Mouse (Mus musculus): ENCODE measurements around the gene Ajuba.

The Ajuba gene

DNA sequence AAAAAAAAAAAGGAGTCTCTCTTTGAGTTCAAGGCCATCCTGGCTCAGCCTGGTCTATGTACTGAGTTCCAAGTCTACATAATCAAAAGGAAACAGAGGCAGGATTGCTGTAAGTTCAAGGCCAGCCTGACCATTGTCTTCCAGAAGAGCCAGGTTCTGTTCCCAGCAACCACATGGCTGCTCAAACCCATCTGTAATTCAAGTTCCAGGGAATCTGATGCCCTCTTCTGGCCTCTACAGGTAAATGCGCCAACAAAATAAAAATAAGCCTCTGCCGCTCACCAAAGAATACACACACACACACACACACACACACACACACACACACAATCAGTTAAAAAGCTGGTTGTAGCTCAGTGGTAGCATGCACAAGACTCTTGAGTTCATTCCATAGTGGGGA is 38.8 kb downstream of the Ajuba start:
- no peak for DNase-seq

DNA sequence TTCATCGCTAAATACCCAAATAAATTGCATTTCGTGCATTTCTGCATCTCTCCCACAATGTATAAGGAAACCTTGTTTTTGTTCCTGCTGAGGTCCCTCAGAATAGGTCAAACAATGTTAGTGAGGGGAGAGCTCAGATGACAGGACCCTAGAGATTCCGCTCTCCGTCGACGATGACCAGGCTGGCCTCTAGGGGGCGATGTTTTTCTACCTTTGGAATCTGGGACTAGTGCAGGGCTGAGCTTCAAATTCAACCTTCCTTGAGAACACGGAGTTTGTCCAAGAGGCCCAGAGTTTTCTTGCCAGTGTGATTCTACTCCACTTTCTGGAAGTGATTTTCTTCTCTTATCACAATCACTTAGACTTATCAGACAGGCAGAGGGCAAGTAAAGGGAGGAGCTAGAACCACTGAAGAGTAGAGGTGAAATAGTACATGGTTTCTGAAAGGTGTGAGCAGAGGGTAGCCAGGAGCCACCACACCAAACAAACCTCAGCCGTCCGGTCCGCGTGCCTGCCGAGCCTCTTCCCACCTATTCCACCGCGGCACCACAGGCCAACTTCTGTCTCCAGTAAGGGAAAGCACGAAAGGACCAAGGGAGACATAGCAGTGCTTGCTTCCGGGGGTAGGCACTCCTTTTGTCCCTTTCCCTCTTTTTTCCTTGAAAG is 48.8 kb downstream of the Ajuba start:
- DNase-seq, result peak; percentile 75 to 82

DNA sequence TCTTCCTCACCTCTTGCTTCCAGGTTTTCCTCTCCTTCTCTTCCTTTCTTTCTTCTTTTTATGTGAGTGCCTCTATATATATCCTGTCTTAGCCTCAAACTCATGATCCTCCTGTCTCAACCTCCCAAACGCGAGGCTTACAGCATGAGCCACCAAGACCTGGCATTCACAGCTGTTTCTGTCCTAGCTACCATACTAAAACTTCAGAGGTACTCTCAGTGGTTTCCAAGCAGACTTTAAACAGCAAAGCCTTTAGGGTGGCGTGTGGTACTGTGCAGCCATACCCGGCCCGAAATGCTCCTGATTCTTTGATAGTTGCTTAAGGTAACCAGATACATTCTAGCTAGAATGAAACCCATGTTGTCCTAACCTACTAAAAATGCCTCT is 49.4 kb downstream of the Ajuba start:
- DNase-seq, result no peak

DNA sequence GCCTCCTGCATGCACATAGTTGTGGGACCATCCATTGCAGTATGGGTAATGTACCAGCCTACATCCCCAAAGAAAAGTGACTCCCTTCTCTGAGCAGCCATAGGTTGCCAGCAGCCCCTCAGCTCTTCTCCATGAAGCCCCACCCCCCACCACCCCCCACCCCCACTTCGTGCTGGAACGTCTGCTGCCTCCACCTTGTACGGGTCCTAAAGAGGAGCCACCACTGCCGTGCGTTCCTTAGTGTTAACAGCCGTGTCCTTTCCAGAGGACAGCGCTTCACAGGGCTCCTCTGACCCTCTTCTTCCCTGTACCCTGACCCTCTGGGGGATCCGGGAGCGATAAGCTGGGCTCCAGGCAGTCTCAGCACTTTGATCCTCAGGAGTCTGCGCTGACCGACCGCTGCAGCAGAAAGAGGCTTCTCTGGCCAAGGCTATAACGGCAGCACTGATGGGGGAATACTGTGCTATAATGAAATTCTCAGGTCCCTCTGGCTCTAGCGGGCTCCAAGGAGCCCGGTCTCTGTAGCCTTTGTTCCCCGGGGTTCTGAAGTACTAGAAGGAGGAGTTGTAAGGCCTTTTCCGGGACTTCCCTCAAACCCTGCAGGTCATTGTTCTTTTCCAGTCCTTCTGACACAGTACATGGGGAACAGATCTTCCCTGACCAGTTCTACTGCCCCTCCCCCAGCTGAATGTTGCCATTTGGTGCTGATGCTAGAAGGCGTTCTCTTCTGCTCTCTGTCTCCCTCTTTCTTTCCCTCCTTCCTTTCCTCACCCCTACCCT is 49.9 kb downstream of the Ajuba start:
- peak in 1 of 2 experiments; percentile 21 for DNase-seq

DNA sequence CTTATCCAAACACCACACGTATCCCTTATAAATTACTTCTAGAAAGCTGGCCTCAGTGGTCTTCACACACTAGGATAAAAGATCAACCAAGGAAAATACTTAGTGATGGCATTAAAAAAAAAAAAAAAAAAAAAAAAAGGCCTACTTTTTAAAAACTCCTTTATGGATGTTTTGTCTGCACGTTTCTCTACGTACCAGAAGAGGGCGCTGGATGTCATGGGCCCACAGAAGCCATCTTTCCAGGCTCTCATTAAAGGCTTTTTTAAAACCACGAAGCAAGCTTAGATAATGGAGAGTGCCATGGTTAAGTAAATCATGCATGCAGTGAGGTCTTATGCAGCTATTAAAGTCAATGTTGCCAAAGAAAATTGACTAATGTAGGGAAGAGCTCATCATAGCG is 53.8 kb downstream of the Ajuba start:
- DNase-seq, result no peak

Measured in lung, adult 18-20 months (tissue).